Comparison of ENCODE assay signal across 15 mouse cellular contexts in the genomic region with DNA sequence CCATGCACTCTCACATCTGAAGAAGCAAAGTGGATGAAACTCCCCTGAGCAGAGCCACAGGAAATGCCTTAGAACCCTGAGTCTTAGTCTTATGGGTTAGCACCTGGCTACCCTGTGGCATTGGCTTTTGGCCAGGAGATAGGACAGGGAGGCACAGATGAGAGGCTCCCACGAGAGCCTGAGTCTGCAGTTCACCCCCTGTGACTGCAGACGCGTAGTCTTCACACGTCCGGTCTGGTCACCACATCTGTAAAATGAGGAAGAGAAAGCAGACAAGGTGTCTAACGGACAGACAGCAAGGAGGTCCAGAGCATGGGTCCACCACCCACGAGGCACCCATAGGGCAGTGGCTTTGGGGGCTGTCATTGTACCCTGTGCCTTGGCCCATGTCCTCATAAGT.
DNase-seq lines count a peak whose midpoint lies in the region; ATAC-seq lines count a peak whose summit lies in the region.
"Had no signal": no experiment of that assay in that cellular context is flagged by ENCODE, and none has a peak within 500 bp of the region (broad histone marks: within the 10 kb centered on the region; RNA-seq: fewer than 3 reads in every experiment).

No protein-coding gene starts in this region.

- H3K36me3 ChIP-seq in forebrain, embryonic 13.5 days (ENCODE audit: poor library complexity, severe bottlenecking), result no peaks in the 10 kb centered on the region
- H3K36me3 ChIP-seq: embryonic facial prominence, embryonic 10.5 days; forebrain, embryonic 10.5 days; kidney, embryonic 15.5 days had no signal

- ATAC-seq in granulocyte monocyte progenitor cell, adult 5-6 weeks (replicated peaks; ENCODE audit: poor library complexity, severe bottlenecking), result peak; percentile 94
- no peak for ATAC-seq in forebrain, embryonic 13.5 days
- ATAC-seq: hindbrain, embryonic 16.5 days had no signal

- intact Hi-C loops in left cerebral cortex, postnatal 36 days (cut with DNase I), result no loop called here
- intact Hi-C loops in gastrocnemius, postnatal 36 days (cut with DNase I), result no loop called here

- no peak overlapping the region for H3K4me2 ChIP-seq in forebrain, embryonic 13.5 days
- H3K4me2 ChIP-seq: kidney, embryonic 15.5 days had no signal

- H3K27me3 ChIP-seq in forebrain, embryonic 13.5 days, result no peaks in the 10 kb centered on the region; the same call in 1 of the 2 replicates

- no peak overlapping the region for H3K4me3 ChIP-seq in forebrain, embryonic 13.5 days
- H3K4me3 ChIP-seq: embryonic facial prominence, embryonic 10.5 days; forebrain, embryonic 10.5 days; kidney, embryonic 15.5 days; megakaryocyte, embryonic 14.5 days; myocyte had no signal

- H3K9ac ChIP-seq in forebrain, embryonic 13.5 days, result no peak overlapping the region
- H3K9ac ChIP-seq: kidney, embryonic 15.5 days had no signal

- H3K9me3 ChIP-seq in forebrain, embryonic 13.5 days (replicated peaks), result no peaks in the 10 kb centered on the region
- H3K9me3 ChIP-seq: embryonic facial prominence, embryonic 10.5 days; forebrain, embryonic 10.5 days; kidney, embryonic 15.5 days; megakaryocyte, embryonic 14.5 days had no signal

- peaks cover 18% of the 10 kb centered on the region; the same call in 1 of the 2 replicates for H3K4me1 ChIP-seq in forebrain, embryonic 13.5 days
- H3K4me1 ChIP-seq: megakaryocyte, embryonic 14.5 days had no signal

- DNase-seq in left cerebral cortex, adult 9 months (ENCODE audit: low spot score in 2 of 2), result peak; percentile 33 to 42
- no peak for DNase-seq in left cerebral cortex, postnatal 36 days (ENCODE audit: low spot score in 2 of 2)
- peak; percentile 61 to 66 for DNase-seq in B cell, adult 2 months
- peak; percentile 44 for DNase-seq in telencephalon, adult 2 months (ENCODE audit: low read depth, low spot score)
- no peak for DNase-seq in gastrocnemius, postnatal 36 days
- DNase-seq: cerebellum, adult 9-10 months; lung, adult 18-20 months had no signal

- no peak overlapping the region for H3K27ac ChIP-seq in forebrain, embryonic 13.5 days
- H3K27ac ChIP-seq: embryonic facial prominence, embryonic 10.5 days; forebrain, embryonic 10.5 days; kidney, embryonic 15.5 days had no signal

- WGBS in forebrain, embryonic 13.5 days, result 86% methylated on average over 7 of the region's 7 CpGs

Comparison
In these comparisons a context has a peak if more than half of its experiments do, and no peak if none do; other contexts are left out.
1. DNase-seq: peak in left cerebral cortex, adult 9 months (2 of 2), B cell, adult 2 months (2 of 2) and telencephalon, adult 2 months (single experiment); none in left cerebral cortex, postnatal 36 days (0 of 2) and gastrocnemius, postnatal 36 days (0 of 2).